Mouse (Mus musculus): ENCODE measurements around the gene Rps5. TPM values are rescaled to one million over a fixed set of nuclear protein-coding genes. Genes with fewer than 3 reads are reported as not detected.

Gene Rps5
- polyA plus RNA-seq, 1 experiment from 2014 or later: 950 TPM

DNA sequence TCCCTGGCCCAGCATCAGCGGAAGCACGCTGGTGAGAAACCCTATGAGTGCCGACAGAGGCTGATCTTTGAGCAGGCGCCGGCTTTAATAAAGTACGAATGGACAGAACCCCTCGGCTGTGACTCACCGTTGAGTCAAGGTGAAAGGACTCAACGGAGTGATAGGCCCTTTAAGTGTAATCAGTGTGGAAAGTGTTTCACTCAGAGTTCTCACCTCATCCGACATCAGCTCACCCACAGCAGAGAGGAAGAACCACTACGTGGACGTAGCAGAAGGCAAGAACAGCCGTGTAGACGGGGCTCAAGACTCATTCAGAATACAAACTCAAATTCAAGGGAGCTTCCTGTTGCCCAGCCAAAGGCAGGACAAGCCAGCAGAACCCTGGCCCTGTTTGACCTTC lies 31.2 kb upstream of the Rps5 start:
- Histone ChIP-seq H3K27me3 (ENCODE audit: control insufficient read depth, insufficient read depth, low read length) (no peaks in the 10 kb centered on the region), H3K27ac (replicated peaks; ENCODE audit: low read depth, low read length) (no peak overlapping the region), H3K4me1 (ENCODE audit: control insufficient read depth, insufficient read depth, low read length) (no peaks in the 10 kb centered on the region), H3K36me3 (replicated peaks; ENCODE audit: control insufficient read depth, insufficient read depth, low read depth, low read length) (peaks cover 8% of the 10 kb centered on the region), H3K4me3 (ENCODE audit: low read depth, low read length) (no peak overlapping the region), H3K9ac (replicated peaks; ENCODE audit: low read length) (no peak overlapping the region), H3K4me2 (ENCODE audit: low read depth, low read length) (no peak overlapping the region), H3K9me3 (replicated peaks; ENCODE audit: control insufficient read depth, low read length) (no peaks in the 10 kb centered on the region)
- 91% methylated on average over 14 of the region's 14 CpGs for WGBS
- ATAC-seq (replicated peaks; ENCODE audit: insufficient number of reproducible peaks, low FRiP score, low TSS enrichment, low read depth) (no peak), DNase-seq (ENCODE audit: low spot score) (no peak)

- Histone ChIP-seq H3K4me3 (ENCODE audit: low read depth, low read length) (no peak overlapping the region), H3K27me3 (ENCODE audit: control insufficient read depth, insufficient read depth, low read length) (no peaks in the 10 kb centered on the region), H3K4me2 (ENCODE audit: low read depth, low read length) (no peak overlapping the region), H3K9ac (replicated peaks; ENCODE audit: low read length) (no peak overlapping the region), H3K4me1 (ENCODE audit: control insufficient read depth, insufficient read depth, low read length) (no peaks in the 10 kb centered on the region), H3K9me3 (replicated peaks; ENCODE audit: control insufficient read depth, low read length) (no peaks in the 10 kb centered on the region), H3K36me3 (replicated peaks; ENCODE audit: control insufficient read depth, insufficient read depth, low read depth, low read length) (peaks cover 8% of the 10 kb centered on the region), H3K27ac (replicated peaks; ENCODE audit: low read depth, low read length) (no peak overlapping the region)
- ATAC-seq (replicated peaks; ENCODE audit: insufficient number of reproducible peaks, low FRiP score, low TSS enrichment, low read depth) (no peak), DNase-seq (ENCODE audit: low spot score) (no peak)
- 73% methylated on average over 1 of the region's 1 CpGs for WGBS
These were observed 30.8 kb upstream of the Rps5 start for GRCm38 (mm10) chr7:12891334-12891733.

DNA sequence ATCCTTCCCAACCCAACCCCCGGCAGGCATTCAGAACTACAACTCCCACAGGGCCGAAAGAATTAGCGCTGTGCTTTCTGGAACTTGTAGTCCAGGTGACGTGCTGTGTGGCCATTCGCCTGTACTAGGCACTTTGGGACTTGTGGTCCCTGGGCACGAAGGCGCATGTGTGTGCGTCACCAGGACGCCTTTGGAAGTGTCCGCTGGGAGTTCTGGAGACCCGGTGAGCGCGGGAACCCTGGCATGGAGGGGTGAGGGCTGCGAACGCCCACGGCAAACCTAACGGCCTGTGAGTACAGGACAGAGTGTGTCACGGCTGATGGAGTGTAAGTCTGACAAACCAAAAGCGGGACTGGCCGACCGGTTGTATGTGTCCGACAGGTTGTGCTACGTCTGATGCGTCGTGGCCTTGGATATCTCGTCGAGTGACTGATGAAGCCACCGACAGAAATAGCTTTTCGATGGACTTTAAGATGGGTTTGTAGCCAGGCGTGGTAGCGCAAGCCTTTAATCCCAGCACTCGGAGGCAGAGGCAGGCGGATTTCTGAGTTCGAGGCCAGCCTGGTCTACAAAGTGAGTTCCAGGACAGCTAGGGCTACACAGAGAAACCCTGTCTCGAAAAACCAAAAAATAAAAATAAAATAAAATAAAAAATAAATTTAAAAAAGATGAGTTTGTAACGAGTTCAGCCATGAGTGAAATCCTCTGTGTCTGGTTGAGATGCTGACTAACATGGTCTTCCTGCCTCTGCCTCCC lies 24.3 kb upstream of the Rps5 start, which contains the start of gene Zscan22:
Gene Zscan22, plus strand, starts transcription at position 161 of the 756 bp plus-strand sequence.
- H3K4me3 ChIP-seq (ENCODE audit: low read depth, low read length): peak within 1 kb of the TSS; percentile 55
- peak within 1 kb of the TSS; percentile 54 for H3K9ac ChIP-seq (replicated peaks; ENCODE audit: low read length)
- peak; percentile 98 for DNase-seq (ENCODE audit: low spot score)
- peak within 1 kb of the TSS; percentile 21 for H3K4me2 ChIP-seq (ENCODE audit: low read depth, low read length)
- peak; percentile 99 for ATAC-seq (replicated peaks; ENCODE audit: insufficient number of reproducible peaks, low FRiP score, low TSS enrichment, low read depth)
- H3K36me3 ChIP-seq (replicated peaks; ENCODE audit: control insufficient read depth, insufficient read depth, low read depth, low read length): no peaks in the 10 kb centered on the region
- H3K4me1 ChIP-seq (ENCODE audit: control insufficient read depth, insufficient read depth, low read length): no peaks in the 10 kb centered on the region
- WGBS: 6% methylated on average over 36 of the region's 36 CpGs
- H3K27me3 ChIP-seq (ENCODE audit: control insufficient read depth, insufficient read depth, low read length): no peaks in the 10 kb centered on the region
- H3K9me3 ChIP-seq (replicated peaks; ENCODE audit: control insufficient read depth, low read length): no peaks in the 10 kb centered on the region
- H3K27ac ChIP-seq (replicated peaks; ENCODE audit: low read depth, low read length): no peak within 1 kb of the TSS

DNA sequence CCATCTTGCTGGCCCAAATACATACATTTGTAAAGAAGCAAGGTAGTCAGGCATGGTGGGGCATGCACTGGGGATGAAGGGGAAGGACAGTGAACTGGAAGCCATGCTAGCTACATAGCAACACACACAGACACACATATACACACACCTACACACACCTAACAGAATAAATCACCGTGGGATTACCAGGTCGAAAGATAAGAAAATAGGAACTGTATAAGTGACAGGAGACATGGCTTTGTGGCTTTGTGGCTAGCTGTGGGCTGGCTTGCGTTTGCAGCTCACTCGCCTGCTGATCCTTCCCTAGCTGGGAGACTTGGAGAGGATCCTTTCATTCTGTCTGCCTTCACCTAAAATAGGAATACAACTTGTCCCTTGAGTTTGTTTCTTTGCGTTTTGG lies 20.6 kb upstream of the Rps5 start:
- WGBS: 92% methylated on average over 5 of the region's 5 CpGs
- H3K4me1 ChIP-seq (ENCODE audit: control insufficient read depth, insufficient read depth, low read length): no peaks in the 10 kb centered on the region
- no peak overlapping the region for H3K9ac ChIP-seq (replicated peaks; ENCODE audit: low read length)
- no peaks in the 10 kb centered on the region for H3K27me3 ChIP-seq (ENCODE audit: control insufficient read depth, insufficient read depth, low read length)
- H3K4me3 ChIP-seq (ENCODE audit: low read depth, low read length): no peak overlapping the region
- no peak for DNase-seq (ENCODE audit: low spot score)
- no peak for ATAC-seq (replicated peaks; ENCODE audit: insufficient number of reproducible peaks, low FRiP score, low TSS enrichment, low read depth)
- H3K27ac ChIP-seq (replicated peaks; ENCODE audit: low read depth, low read length): no peak overlapping the region
- H3K9me3 ChIP-seq (replicated peaks; ENCODE audit: control insufficient read depth, low read length): no peaks in the 10 kb centered on the region
- H3K36me3 ChIP-seq (replicated peaks; ENCODE audit: control insufficient read depth, insufficient read depth, low read depth, low read length): no peaks in the 10 kb centered on the region; the same call in 1 of the 2 replicates
- no peak overlapping the region for H3K4me2 ChIP-seq (ENCODE audit: low read depth, low read length)

GRCm38 (mm10) chr7:12903623-12904022 lies 18.5 kb upstream of the Rps5 start:
- Histone ChIP-seq H3K36me3 (replicated peaks; ENCODE audit: control insufficient read depth, insufficient read depth, low read depth, low read length) (peaks cover 2% of the 10 kb centered on the region; the same call in 1 of the 2 replicates), H3K4me2 (ENCODE audit: low read depth, low read length) (no peak overlapping the region), H3K27ac (replicated peaks; ENCODE audit: low read depth, low read length) (no peak overlapping the region), H3K27me3 (ENCODE audit: control insufficient read depth, insufficient read depth, low read length) (no peaks in the 10 kb centered on the region), H3K9ac (replicated peaks; ENCODE audit: low read length) (no peak overlapping the region), H3K4me3 (ENCODE audit: low read depth, low read length) (no peak overlapping the region), H3K4me1 (ENCODE audit: control insufficient read depth, insufficient read depth, low read length) (no peaks in the 10 kb centered on the region), H3K9me3 (replicated peaks; ENCODE audit: control insufficient read depth, low read length) (no peaks in the 10 kb centered on the region)
- ATAC-seq (replicated peaks; ENCODE audit: insufficient number of reproducible peaks, low FRiP score, low TSS enrichment, low read depth): no peak
- 58% methylated on average over 10 of the region's 10 CpGs for WGBS
- DNase-seq (ENCODE audit: low spot score): no peak

- Histone ChIP-seq H3K4me1 (ENCODE audit: control insufficient read depth, insufficient read depth, low read length) (no peaks in the 10 kb centered on the region), H3K27ac (replicated peaks; ENCODE audit: low read depth, low read length) (no peak overlapping the region), H3K9me3 (replicated peaks; ENCODE audit: control insufficient read depth, low read length) (no peaks in the 10 kb centered on the region), H3K4me3 (ENCODE audit: low read depth, low read length) (no peak overlapping the region), H3K36me3 (replicated peaks; ENCODE audit: control insufficient read depth, insufficient read depth, low read depth, low read length) (peaks cover 2% of the 10 kb centered on the region; the same call in 1 of the 2 replicates), H3K9ac (replicated peaks; ENCODE audit: low read length) (no peak overlapping the region), H3K4me2 (ENCODE audit: low read depth, low read length) (no peak overlapping the region), H3K27me3 (ENCODE audit: control insufficient read depth, insufficient read depth, low read length) (no peaks in the 10 kb centered on the region)
- no peak for ATAC-seq (replicated peaks; ENCODE audit: insufficient number of reproducible peaks, low FRiP score, low TSS enrichment, low read depth)
- 97% methylated on average over 1 of the region's 1 CpGs for WGBS
- no peak for DNase-seq (ENCODE audit: low spot score)
These were observed 16.9 kb upstream of the Rps5 start for GRCm38 (mm10) chr7:12905146-12905545.

DNA sequence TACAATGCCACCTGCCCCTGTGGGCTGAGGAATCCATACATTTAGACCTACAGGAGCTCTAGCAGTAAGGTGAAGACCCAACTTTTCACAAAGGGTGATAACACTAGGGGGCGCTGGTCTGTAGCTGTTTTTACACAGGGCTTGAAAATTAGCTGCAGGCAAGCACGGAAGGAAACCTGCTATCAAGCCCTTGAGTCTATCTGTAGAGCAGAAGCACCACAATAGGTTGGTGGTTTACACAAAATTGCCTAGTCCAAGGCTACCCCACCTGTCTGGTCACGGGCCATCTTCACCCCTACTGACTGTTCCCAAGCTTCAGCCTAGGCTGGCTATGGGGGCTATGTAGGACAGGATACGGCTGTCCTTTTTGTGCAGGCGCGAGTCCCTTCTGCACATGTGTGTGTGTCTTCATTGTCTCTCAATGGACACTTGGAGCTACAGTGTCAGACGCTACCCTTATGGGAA lies 12.6 kb upstream of the Rps5 start:
- ATAC-seq (replicated peaks; ENCODE audit: insufficient number of reproducible peaks, low FRiP score, low TSS enrichment, low read depth): 0 out of 2 replicates have a peak, but pooled peaks have one; percentile 29
- Histone ChIP-seq H3K4me3 (ENCODE audit: low read depth, low read length) (no peak overlapping the region), H3K9ac (replicated peaks; ENCODE audit: low read length) (no peak overlapping the region; the same call in 1 of the 2 replicates), H3K36me3 (replicated peaks; ENCODE audit: control insufficient read depth, insufficient read depth, low read depth, low read length) (peaks cover 2% of the 10 kb centered on the region; the same call in 1 of the 2 replicates), H3K4me2 (ENCODE audit: low read depth, low read length) (no peak overlapping the region; the same call in 1 of the 2 replicates), H3K27ac (replicated peaks; ENCODE audit: low read depth, low read length) (peak overlapping the region; percentile 32; the same call in 1 of the 2 replicates), H3K4me1 (ENCODE audit: control insufficient read depth, insufficient read depth, low read length) (no peaks in the 10 kb centered on the region), H3K9me3 (replicated peaks; ENCODE audit: control insufficient read depth, low read length) (no peaks in the 10 kb centered on the region), H3K27me3 (ENCODE audit: control insufficient read depth, insufficient read depth, low read length) (no peaks in the 10 kb centered on the region)
- 34% methylated on average over 7 of the region's 7 CpGs for WGBS
- DNase-seq (ENCODE audit: low spot score): peak; percentile 79

- ATAC-seq (replicated peaks; ENCODE audit: insufficient number of reproducible peaks, low FRiP score, low TSS enrichment, low read depth): peak; percentile 74
These were observed 11.9 kb upstream of the Rps5 start for GRCm38 (mm10) chr7:12910181-12910668.

More at GRCm38 (mm10) chr7:12910181-12910668, 11.9 kb upstream of the Rps5 start:
- no peaks in the 10 kb centered on the region for H3K4me1 ChIP-seq (ENCODE audit: control insufficient read depth, insufficient read depth, low read length)
- peak overlapping the region; percentile 62; the same call in 1 of the 2 replicates for H3K27ac ChIP-seq (replicated peaks; ENCODE audit: low read depth, low read length)
- H3K27me3 ChIP-seq (ENCODE audit: control insufficient read depth, insufficient read depth, low read length): no peaks in the 10 kb centered on the region
- no peaks in the 10 kb centered on the region for H3K9me3 ChIP-seq (replicated peaks; ENCODE audit: control insufficient read depth, low read length)
- 7% methylated on average over 19 of the region's 19 CpGs for WGBS
- peak overlapping the region; percentile 39 for H3K4me3 ChIP-seq (ENCODE audit: low read depth, low read length)
- peak; percentile 73 for DNase-seq (ENCODE audit: low spot score)
- peaks cover 2% of the 10 kb centered on the region; the same call in 1 of the 2 replicates for H3K36me3 ChIP-seq (replicated peaks; ENCODE audit: control insufficient read depth, insufficient read depth, low read depth, low read length)
- peak overlapping the region; percentile 49 for H3K4me2 ChIP-seq (ENCODE audit: low read depth, low read length)
- H3K9ac ChIP-seq (replicated peaks; ENCODE audit: low read length): peak overlapping the region; percentile 66
